ENCODE assay signal across 8 mouse cellular contexts in genomic region chr14:21995031-21995754, GRCm38 (mm10). TPM values are rescaled to one million over a fixed set of nuclear protein-coding genes. Genes with fewer than 3 reads are reported as not detected.
DNase-seq lines count a peak whose midpoint lies in the region; ATAC-seq lines count a peak whose summit lies in the region.

No protein-coding gene starts in this region.

- H3K9me3 ChIP-seq in embryonic facial prominence, embryonic 15.5 days (replicated peaks): no peaks in the 10 kb centered on the region
- H3K9me3 ChIP-seq in heart, embryonic 16.5 days (replicated peaks; ENCODE audit: control insufficient read depth, low read length): no peaks in the 10 kb centered on the region

- peak overlapping the region; percentile 87 for H3K27ac ChIP-seq in embryonic facial prominence, embryonic 15.5 days (replicated peaks)
- no peak overlapping the region for H3K27ac ChIP-seq in heart, embryonic 16.5 days (ENCODE audit: low read length)

- H3K4me3 ChIP-seq in embryonic facial prominence, embryonic 15.5 days (replicated peaks): peak overlapping the region; percentile 60
- H3K4me3 ChIP-seq in heart, embryonic 16.5 days (ENCODE audit: low read length): peak overlapping the region; percentile 64

- 0 out of 2 replicates have a peak, but pooled peaks cover 7% of the 10 kb centered on the region for H3K27me3 ChIP-seq in embryonic facial prominence, embryonic 15.5 days
- peaks cover 52% of the 10 kb centered on the region for H3K27me3 ChIP-seq in heart, embryonic 16.5 days (ENCODE audit: control insufficient read depth, insufficient read depth, low read length)

- DNase-seq in right cerebral cortex, postnatal 4 days: peak; percentile 11
- no peak for DNase-seq in right cerebral cortex, adult 2 months (ENCODE audit: low spot score in 2 of 2)
- peak; percentile 94 for DNase-seq in kidney, postnatal 10 days
- peak; percentile 92 for DNase-seq in lung, postnatal 36 days
- DNase-seq in ovary, postnatal 36 days (ENCODE audit: low spot score): peak; percentile 79
- DNase-seq in cerebellum, adult 9-10 months: no peak

- H3K9ac ChIP-seq in embryonic facial prominence, embryonic 15.5 days: peak overlapping the region; percentile 33
- peak overlapping the region; percentile 65 for H3K9ac ChIP-seq in heart, embryonic 16.5 days (ENCODE audit: low read length)

- peaks cover 19% of the 10 kb centered on the region for H3K4me1 ChIP-seq in embryonic facial prominence, embryonic 15.5 days
- H3K4me1 ChIP-seq in heart, embryonic 16.5 days (ENCODE audit: control insufficient read depth, insufficient read depth, low read length): peaks cover 6% of the 10 kb centered on the region; the same call in 1 of the 2 replicates

- peak; percentile 89 for ATAC-seq in embryonic facial prominence, embryonic 15.5 days (ENCODE audit: insufficient number of reproducible peaks, low FRiP score, low TSS enrichment, low read depth)
- peak; percentile 82 for ATAC-seq in heart, embryonic 16.5 days (replicated peaks; ENCODE audit: extremely low read depth, insufficient read depth, low FRiP score)

- under 1% methylated on average over 36 of the region's 36 CpGs for WGBS in embryonic facial prominence, embryonic 15.5 days
- WGBS in heart, embryonic 16.5 days: under 1% methylated on average over 36 of the region's 36 CpGs

- peak overlapping the region; percentile 72 for H3K4me2 ChIP-seq in embryonic facial prominence, embryonic 15.5 days (replicated peaks)
- peak overlapping the region; percentile 85 for H3K4me2 ChIP-seq in heart, embryonic 16.5 days (ENCODE audit: low read depth, low read length)

- no peaks in the 10 kb centered on the region for H3K36me3 ChIP-seq in embryonic facial prominence, embryonic 15.5 days
- no peaks in the 10 kb centered on the region for H3K36me3 ChIP-seq in heart, embryonic 16.5 days (ENCODE audit: control insufficient read depth, insufficient read depth)

RNA-seq across cellular contexts. Expression of gene Zfp503, which starts 5.8 kb away (rescaled TPM):
- 26.1 and 27.0 TPM in 2 replicates for polyA plus RNA-seq in embryonic facial prominence, embryonic 15.5 days (2015; fragmentation: Nextera tagmentation; extraction: Ambion mirVana)
- polyA plus RNA-seq in heart, embryonic 16.5 days (2015; fragmentation: Nextera tagmentation; extraction: Ambion mirVana): 1.9 and 2.9 TPM in 2 replicates

RNA-seq across cellular contexts. Expression of gene Lrmda, which starts 24.3 kb away (rescaled TPM):
- 0.39 and 0.64 TPM in 2 replicates for polyA plus RNA-seq in embryonic facial prominence, embryonic 15.5 days (2015; fragmentation: Nextera tagmentation; extraction: Ambion mirVana)
- polyA plus RNA-seq in heart, embryonic 16.5 days (2015; fragmentation: Nextera tagmentation; extraction: Ambion mirVana): 0.34 and 0.55 TPM in 2 replicates

Comparison
In these comparisons a context has a peak if more than half of its experiments do, and no peak if none do; other contexts are left out.
1. DNase-seq: peak in right cerebral cortex, postnatal 4 days (single experiment), kidney, postnatal 10 days (single experiment), lung, postnatal 36 days (single experiment) and ovary, postnatal 36 days (single experiment); none in right cerebral cortex, adult 2 months (0 of 2) and cerebellum, adult 9-10 months (single experiment).